ENCODE assay signal across 13 mouse cellular contexts in genomic region chr19:10231016-10231415, GRCm38 (mm10). TPM values are rescaled to one million over a fixed set of nuclear protein-coding genes. Genes with fewer than 3 reads are reported as not detected.
A peak's percentile ranks its signal among the peaks of the same experiment; 100 is the strongest.
DNase-seq lines count a peak whose midpoint lies in the region; ATAC-seq and TF ChIP-seq lines count a peak whose summit lies in the region.
"Had no signal": no experiment of that assay in that cellular context is flagged by ENCODE, and none has a peak within 500 bp of the region (broad histone marks: within the 10 kb centered on the region; RNA-seq: fewer than 3 reads in every experiment).

No protein-coding gene starts in this region.

- WGBS in heart, embryonic 15.5 days: 27% methylated on average over 7 of the region's 7 CpGs
- 11% methylated on average over 7 of the region's 7 CpGs for WGBS in kidney, embryonic 14.5 days
- WGBS in stomach, embryonic 16.5 days: 28% methylated on average over 7 of the region's 7 CpGs
- WGBS in cerebellum, adult 2 months: 9% methylated on average over 7 of the region's 7 CpGs

- no peak for TF ChIP-seq POLR2A in cerebellum, adult 2 months (IDR thresholded peaks at IDR 0.05; ENCODE audit: borderline replicate concordance, insufficient read depth, low read length)

- no peak for DNase-seq in heart, adult 18-20 months
- DNase-seq in retina, postnatal 1 day: peak; percentile 36
- DNase-seq in retina, embryonic 14.5 days (ENCODE audit: low spot score): no peak
- no peak for DNase-seq in cerebellum, adult 2 months
- DNase-seq in adrenal gland, adult (ENCODE audit: inconsistent age in 2 of 2, low spot score in 1 of 2): no peak
- DNase-seq: gastrocnemius, postnatal 36 days; lung, postnatal 4 days; right cerebral cortex, adult 18-20 months had no signal

- TF ChIP-seq CTCF in cerebellum, adult 2 months (IDR thresholded peaks at IDR 0.05; ENCODE audit: borderline replicate concordance, insufficient read depth, low read depth, low read length): no peak

- no peak overlapping the region for H3K4me3 ChIP-seq in heart, embryonic 15.5 days
- H3K4me3 ChIP-seq in kidney, embryonic 14.5 days (ENCODE audit: low read length): no peak overlapping the region
- H3K4me3 ChIP-seq in stomach, embryonic 16.5 days (replicated peaks; ENCODE audit: low read length): no peak overlapping the region
- H3K4me3 ChIP-seq in cerebellum, adult 2 months (replicated peaks; ENCODE audit: insufficient read depth, low read depth, low read length): no peak overlapping the region
- H3K4me3 ChIP-seq: myocyte had no signal

- peaks cover 7% of the 10 kb centered on the region; the same call in 1 of the 2 replicates for H3K4me1 ChIP-seq in heart, embryonic 15.5 days (replicated peaks)
- H3K4me1 ChIP-seq in kidney, embryonic 14.5 days (ENCODE audit: control insufficient read depth, insufficient read depth, low read length): peaks cover 19% of the 10 kb centered on the region; the same call in 1 of the 2 replicates
- peaks cover 11% of the 10 kb centered on the region for H3K4me1 ChIP-seq in stomach, embryonic 16.5 days (ENCODE audit: control insufficient read depth, insufficient read depth, low read length)
- no peaks in the 10 kb centered on the region for H3K4me1 ChIP-seq in cerebellum, adult 2 months (ENCODE audit: control insufficient read depth, insufficient read depth, low read length)

- H3K9me3 ChIP-seq in heart, embryonic 15.5 days (replicated peaks): no peaks in the 10 kb centered on the region
- no peaks in the 10 kb centered on the region for H3K9me3 ChIP-seq in kidney, embryonic 14.5 days (ENCODE audit: control insufficient read depth, low read length)
- H3K9me3 ChIP-seq in stomach, embryonic 16.5 days (replicated peaks; ENCODE audit: control insufficient read depth, low read length): no peaks in the 10 kb centered on the region

- no peak overlapping the region for H3K27ac ChIP-seq in heart, embryonic 15.5 days
- no peak overlapping the region for H3K27ac ChIP-seq in kidney, embryonic 14.5 days (ENCODE audit: low read depth, low read length)
- peak overlapping the region; percentile 38; the same call in 1 of the 2 replicates for H3K27ac ChIP-seq in stomach, embryonic 16.5 days (ENCODE audit: low read length)
- no peak overlapping the region for H3K27ac ChIP-seq in cerebellum, adult 2 months (ENCODE audit: insufficient read depth, low read length)
- H3K27ac ChIP-seq: hindbrain, embryonic 14.5 days had no signal

- peaks cover 14% of the 10 kb centered on the region for H3K27me3 ChIP-seq in heart, embryonic 15.5 days
- H3K27me3 ChIP-seq in kidney, embryonic 14.5 days (ENCODE audit: control insufficient read depth, insufficient read depth, low read length): no peaks in the 10 kb centered on the region
- H3K27me3 ChIP-seq in stomach, embryonic 16.5 days (ENCODE audit: control insufficient read depth, insufficient read depth, low read length): no peaks in the 10 kb centered on the region
- H3K27me3 ChIP-seq in cerebellum, adult 2 months (ENCODE audit: control insufficient read depth, insufficient read depth, low read length): no peaks in the 10 kb centered on the region

- H3K9ac ChIP-seq in heart, embryonic 15.5 days: no peak overlapping the region
- H3K9ac ChIP-seq in kidney, embryonic 14.5 days (ENCODE audit: low read depth, low read length): no peak overlapping the region; the same call in 1 of the 2 replicates
- peak overlapping the region; percentile 23; the same call in 1 of the 2 replicates for H3K9ac ChIP-seq in stomach, embryonic 16.5 days (ENCODE audit: low read length)
- H3K9ac ChIP-seq: hindbrain, embryonic 14.5 days had no signal

- peak; percentile 34; the same call in 1 of the 2 replicates for ATAC-seq in heart, embryonic 15.5 days (replicated peaks; ENCODE audit: insufficient number of reproducible peaks, insufficient read depth, low FRiP score, low read depth)
- ATAC-seq in kidney, embryonic 14.5 days (ENCODE audit: low FRiP score, low TSS enrichment): peak; percentile 20; the same call in 1 of the 2 replicates
- peak; percentile 39; the same call in 1 of the 2 replicates for ATAC-seq in stomach, embryonic 16.5 days (ENCODE audit: insufficient read depth, low FRiP score)

- H3K4me2 ChIP-seq in heart, embryonic 15.5 days: no peak overlapping the region
- no peak overlapping the region for H3K4me2 ChIP-seq in kidney, embryonic 14.5 days (replicated peaks; ENCODE audit: low read depth, low read length)
- no peak overlapping the region for H3K4me2 ChIP-seq in stomach, embryonic 16.5 days (ENCODE audit: low read depth, low read length)
- H3K4me2 ChIP-seq: hindbrain, embryonic 14.5 days had no signal

- no peaks in the 10 kb centered on the region for H3K36me3 ChIP-seq in heart, embryonic 15.5 days
- no peaks in the 10 kb centered on the region for H3K36me3 ChIP-seq in kidney, embryonic 14.5 days (ENCODE audit: control insufficient read depth, insufficient read depth, low read length)
- no peaks in the 10 kb centered on the region for H3K36me3 ChIP-seq in stomach, embryonic 16.5 days (ENCODE audit: control insufficient read depth, insufficient read depth, low read length)

RNA-seq across cellular contexts. Expression of gene Myrf, which starts 9.5 kb away (rescaled TPM):
- 4.8 and 7.8 TPM in 2 replicates for polyA plus RNA-seq in heart, embryonic 15.5 days (2015; fragmentation: Nextera tagmentation; extraction: Ambion mirVana)
- 1 to 10 TPM; 4.2 to 6.2 TPM for total RNA-seq in heart, adult 18-20 months (2021)
- 3.9 and 6.4 TPM in 2 replicates for polyA plus RNA-seq in kidney, embryonic 14.5 days (2014; fragmentation: Nextera tagmentation; extraction: Ambion mirVana)
- 16.6 and 17.6 TPM in 2 replicates for polyA plus RNA-seq in stomach, embryonic 16.5 days (2015; fragmentation: Nextera tagmentation; extraction: Ambion mirVana)
- 35.0 and 43.1 TPM in 2 replicates for polyA plus RNA-seq in cerebellum, adult 2 months (2012; rRNA removed)

RNA-seq across cellular contexts. Expression of gene Fen1, which starts 27.0 kb away (rescaled TPM):
- polyA plus RNA-seq in heart, embryonic 15.5 days (2015; fragmentation: Nextera tagmentation; extraction: Ambion mirVana): 39.9 and 53.3 TPM in 2 replicates
- 1 to 10 TPM; 4.7 to 5.2 TPM for total RNA-seq in heart, adult 18-20 months (2021)
- polyA plus RNA-seq in kidney, embryonic 14.5 days (2014; fragmentation: Nextera tagmentation; extraction: Ambion mirVana): 92.9 and 99.2 TPM in 2 replicates
- polyA plus RNA-seq in stomach, embryonic 16.5 days (2015; fragmentation: Nextera tagmentation; extraction: Ambion mirVana): 72.3 and 83.6 TPM in 2 replicates
- 19.9 and 20.2 TPM in 2 replicates for polyA plus RNA-seq in cerebellum, adult 2 months (2012; rRNA removed)

RNA-seq across cellular contexts. Expression of gene Tmem258, which starts 27.2 kb away (rescaled TPM):
- polyA plus RNA-seq in heart, embryonic 15.5 days (2015; fragmentation: Nextera tagmentation; extraction: Ambion mirVana): 351 and 380 TPM in 2 replicates
- total RNA-seq in heart, adult 18-20 months (2021): 100 to 1,000 TPM; 138 to 161 TPM
- polyA plus RNA-seq in kidney, embryonic 14.5 days (2014; fragmentation: Nextera tagmentation; extraction: Ambion mirVana): 467 and 649 TPM in 2 replicates
- polyA plus RNA-seq in stomach, embryonic 16.5 days (2015; fragmentation: Nextera tagmentation; extraction: Ambion mirVana): 400 and 452 TPM in 2 replicates
- 59.2 and 65.5 TPM in 2 replicates for polyA plus RNA-seq in cerebellum, adult 2 months (2012; rRNA removed)

RNA-seq across cellular contexts. Expression of gene Fads1, which starts 48.3 kb away (rescaled TPM):
- polyA plus RNA-seq in heart, embryonic 15.5 days (2015; fragmentation: Nextera tagmentation; extraction: Ambion mirVana): 39.4 and 52.1 TPM in 2 replicates
- total RNA-seq in heart, adult 18-20 months (2021): 10 to 100 TPM; 23.6 to 26.1 TPM
- polyA plus RNA-seq in kidney, embryonic 14.5 days (2014; fragmentation: Nextera tagmentation; extraction: Ambion mirVana): 51.3 and 94.3 TPM in 2 replicates
- polyA plus RNA-seq in stomach, embryonic 16.5 days (2015; fragmentation: Nextera tagmentation; extraction: Ambion mirVana): 107 and 117 TPM in 2 replicates
- 141 and 161 TPM in 2 replicates for polyA plus RNA-seq in cerebellum, adult 2 months (2012; rRNA removed)
